Mouse (Mus musculus) layer of hippocampus, adult 11-12 months (tissue): ENCODE measurements around the gene Treh.

ENCODE experiments used
- DNase-seq: peaks from one replicate; pipeline ENCODE4 v3.0.0; 2022; ENCODE audit warnings: low spot score

The Treh gene

DNA sequence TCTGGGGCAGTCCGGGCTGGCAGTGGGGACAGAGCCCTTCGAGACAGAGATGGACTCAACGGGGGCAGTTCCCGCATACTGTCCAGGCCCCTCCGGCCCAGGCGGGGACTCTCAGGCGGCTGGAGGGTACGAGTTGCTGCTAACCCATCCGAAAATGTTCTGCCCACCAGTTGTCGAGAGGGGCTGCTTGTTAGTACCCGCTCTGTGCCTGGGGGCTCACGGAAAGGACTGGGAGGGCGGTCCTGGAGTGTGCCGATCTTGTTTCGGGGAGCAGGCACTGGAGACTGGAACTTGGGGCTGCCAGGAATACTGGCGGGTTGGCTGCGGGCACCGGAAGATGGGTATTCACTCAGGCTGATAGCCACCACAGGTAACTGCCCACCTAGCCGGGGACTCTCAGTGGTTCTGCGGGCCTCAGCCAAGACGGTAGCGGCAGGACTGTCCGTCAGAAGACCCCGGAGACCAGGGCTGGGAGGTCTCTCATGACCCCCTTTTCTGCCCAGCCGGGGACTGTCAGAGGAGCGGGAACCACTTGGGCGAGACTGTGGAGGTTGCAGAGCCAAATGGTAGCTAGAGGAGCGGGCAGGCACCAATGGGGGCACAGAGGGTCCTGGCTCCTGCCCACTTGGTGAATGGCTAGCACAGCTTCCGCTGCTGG, 42.8 kb downstream of the Treh start:
- DNase-seq: no peak

DNA sequence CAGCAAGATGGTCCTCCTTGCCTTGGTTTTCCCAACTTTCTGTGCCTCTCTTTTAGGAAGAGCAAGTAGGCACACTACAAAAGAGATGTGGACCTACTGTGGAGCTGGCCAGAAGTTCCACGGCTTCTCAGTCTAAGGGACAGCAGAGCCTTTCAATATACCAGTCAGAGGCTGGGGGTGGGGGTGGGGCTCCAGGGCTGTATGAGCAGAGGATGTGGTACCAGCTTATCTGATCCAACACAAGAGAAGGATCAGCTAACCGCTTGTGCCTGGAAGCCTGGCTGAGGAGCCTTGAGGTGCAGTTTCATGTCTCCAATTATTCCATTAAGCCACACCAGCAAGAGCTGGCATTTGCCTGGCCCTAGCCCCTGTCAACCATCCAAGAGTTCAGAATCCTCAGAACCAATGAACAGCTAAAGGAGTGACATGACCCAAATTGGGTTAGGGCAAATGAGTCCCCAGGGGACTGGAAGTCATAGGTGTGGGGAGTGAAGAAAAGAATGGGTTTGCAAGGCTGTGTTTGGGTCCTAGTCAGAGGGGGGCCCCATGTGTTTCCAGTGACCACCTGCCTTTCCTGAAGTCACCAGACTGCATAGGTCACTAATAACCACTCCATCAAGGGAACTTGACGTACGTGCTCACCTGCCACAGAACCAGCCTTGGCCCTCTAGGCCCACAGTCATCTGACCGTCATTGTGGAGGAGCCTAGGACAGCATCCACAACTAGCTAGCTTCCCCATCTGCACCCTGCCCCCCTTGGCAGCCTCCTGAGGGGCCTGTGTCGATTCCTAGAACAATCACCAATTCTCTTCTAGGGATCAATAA, 44.2 kb downstream of the Treh start:
- no peak for DNase-seq

- DNase-seq: peak; percentile 81
Observed at GRCm38 (mm10) chr9:44717822-44718242, 44.8 kb downstream of the Treh start.

GRCm38 (mm10) chr9:44718937-44719631, 46.1 kb downstream of the Treh start:
- no peak for DNase-seq

GRCm38 (mm10) chr9:44719632-44720357, 46.8 kb downstream of the Treh start:
- no peak for DNase-seq

DNA sequence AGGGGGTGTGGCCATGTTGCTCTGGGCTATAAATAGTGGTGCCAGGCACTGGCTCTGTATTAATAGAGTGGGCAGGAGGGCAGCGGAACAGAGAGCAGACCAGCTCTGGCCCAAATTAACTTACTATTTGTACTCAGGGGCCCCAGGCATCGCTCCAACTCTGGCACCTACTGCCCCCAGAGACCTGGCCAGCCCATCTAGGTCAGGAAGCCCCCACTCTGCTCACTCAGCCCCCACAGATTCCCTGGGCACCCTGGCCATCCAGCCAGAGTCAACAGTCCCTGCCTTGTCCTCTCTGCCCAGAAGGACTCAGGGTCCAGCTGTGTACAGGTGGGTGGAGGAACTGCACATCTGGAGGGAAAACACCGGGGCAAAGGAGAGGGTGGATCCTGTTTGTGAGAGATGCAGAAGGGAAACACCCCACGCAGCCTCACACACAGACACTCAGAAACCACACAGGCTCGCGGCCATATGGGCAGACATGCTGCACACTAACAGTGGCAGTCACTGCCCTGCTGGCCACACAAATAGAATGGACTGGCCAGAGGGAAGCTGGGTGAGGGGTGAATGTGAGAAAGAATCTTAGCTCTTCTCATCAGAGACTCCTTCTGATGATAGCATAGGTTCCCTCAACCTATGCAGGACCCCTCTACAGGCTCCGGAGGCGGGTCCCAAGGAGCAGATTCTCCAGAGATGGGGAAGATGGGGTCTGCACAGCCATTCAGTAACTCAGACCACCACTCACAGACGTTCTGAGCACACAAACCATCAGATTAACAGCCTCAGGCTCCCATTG, 47.5 kb downstream of the Treh start:
- DNase-seq: peak; percentile 50

GRCm38 (mm10) chr9:44721154-44721876, 48.3 kb downstream of the Treh start:
- DNase-seq: peak; percentile 88

DNA sequence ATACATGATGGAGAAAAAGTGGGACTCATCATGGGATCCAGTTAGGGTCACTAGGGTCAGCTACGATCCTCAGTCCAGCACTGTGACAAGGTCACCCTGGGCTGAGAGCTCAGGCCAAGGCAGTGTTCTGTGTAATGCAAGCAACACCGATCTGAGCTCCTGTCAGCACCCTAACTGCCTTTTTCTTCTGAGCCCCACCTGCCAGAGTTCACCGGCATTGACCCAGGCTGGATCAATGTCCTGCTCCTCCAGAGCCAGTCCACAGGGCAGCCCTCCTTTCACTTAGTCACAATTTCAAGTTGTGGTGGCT, 48.8 kb downstream of the Treh start:
- DNase-seq: no peak

DNA sequence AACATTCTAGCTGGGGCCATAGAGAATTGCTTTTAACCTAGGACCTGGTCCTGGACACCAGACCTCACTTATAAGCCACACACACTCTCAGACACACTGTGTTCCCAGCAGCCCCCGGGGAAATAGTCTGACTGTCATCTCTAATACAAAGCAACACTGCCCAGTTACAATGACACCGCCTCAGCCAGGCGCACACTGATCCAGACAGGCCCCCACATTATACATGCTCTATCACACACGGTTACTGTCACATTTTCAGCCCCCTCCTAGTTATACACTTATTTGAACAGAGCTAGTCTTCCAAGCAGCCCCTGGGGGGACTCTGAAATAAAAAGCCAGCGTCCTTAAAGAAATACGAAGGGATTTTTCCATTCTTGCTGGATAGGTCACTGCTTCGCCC, 49.5 kb downstream of the Treh start:
- DNase-seq: no peak

GRCm38 (mm10) chr9:44723008-44723407, 50.0 kb downstream of the Treh start:
- no peak for DNase-seq

DNA sequence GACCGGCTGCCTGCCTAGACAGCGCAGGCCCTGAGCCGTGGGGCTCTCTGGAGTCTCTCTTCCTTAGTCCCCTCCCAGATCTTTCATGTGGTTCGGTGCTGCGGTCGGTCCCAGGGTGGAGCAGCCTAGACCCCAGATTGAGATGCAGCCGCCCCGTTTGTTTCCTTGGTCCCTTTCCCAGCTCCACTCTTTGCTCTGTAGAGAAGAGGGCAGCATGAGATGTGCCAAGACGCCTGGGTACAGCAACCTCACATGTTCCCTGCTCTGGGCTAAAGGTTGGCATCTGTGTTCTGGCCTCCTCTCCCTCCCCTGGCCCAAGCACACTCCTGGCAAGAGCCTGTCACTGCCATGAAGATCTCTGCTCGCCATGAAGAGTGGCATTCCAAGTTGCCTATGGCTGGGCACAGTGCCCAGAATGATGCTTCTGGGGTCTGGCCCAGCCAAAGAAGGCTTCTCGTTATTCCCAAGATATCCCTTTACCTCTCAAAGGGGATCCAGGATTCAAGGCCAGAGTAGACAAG, 50.5 kb downstream of the Treh start:
- DNase-seq: no peak

GRCm38 (mm10) chr9:44724223-44724622, 51.2 kb downstream of the Treh start:
- peak; percentile 58 for DNase-seq

DNA sequence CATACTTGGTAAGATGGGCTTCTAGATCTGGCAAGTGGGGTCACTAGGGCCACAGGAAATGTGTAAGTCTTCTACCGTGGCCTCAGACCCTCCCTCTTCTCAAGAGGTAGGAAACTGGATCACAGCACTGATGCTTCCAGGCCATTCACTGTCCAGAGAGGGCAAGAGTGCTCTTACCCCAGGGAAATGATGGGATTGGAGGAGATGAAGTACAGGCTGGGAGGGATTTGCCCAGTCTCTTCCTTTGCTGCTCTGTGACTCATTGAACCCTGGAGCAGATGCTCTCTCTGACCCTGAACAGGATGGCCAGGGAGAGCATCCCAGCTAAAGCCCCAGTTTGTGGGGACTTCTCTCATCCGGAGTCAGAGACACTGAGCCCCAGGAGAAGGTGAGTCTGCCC, 51.6 kb downstream of the Treh start:
- no peak for DNase-seq

DNA sequence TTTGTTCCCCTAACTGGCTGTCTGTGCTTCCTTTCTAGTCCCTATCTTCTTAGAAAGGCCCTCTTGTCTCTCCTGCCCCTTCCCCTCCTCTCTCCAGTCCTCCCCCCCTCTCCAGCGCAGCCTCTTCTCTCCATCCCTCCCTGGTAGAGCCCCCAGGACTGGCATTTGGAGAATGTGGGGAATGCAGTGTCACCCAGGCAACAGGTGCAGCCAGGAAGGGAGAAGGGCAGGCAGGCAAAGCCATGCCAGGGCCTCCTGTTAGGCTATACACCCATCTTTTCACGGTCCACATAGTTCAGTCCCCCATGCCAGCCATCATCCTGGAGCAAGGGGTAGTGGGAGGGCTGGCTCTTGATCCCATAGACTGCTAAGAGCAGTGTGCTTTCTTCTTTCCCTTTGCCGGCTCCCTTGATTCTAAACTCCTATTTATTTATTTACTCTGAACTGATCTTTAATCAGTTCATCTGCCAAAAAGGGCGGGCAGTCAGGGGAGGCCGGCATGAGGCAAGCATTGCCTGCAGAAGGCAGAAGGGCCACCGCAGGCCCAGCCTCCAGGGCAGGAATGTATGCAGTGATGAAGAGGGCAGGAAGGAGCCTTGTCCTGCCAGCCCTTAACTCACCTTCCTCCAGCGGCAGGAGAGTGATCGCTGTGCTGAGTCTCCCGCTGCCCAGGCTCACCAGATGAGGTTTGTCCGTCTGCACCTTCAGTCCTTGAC, 53.6 kb downstream of the Treh start:
- no peak for DNase-seq

DNA sequence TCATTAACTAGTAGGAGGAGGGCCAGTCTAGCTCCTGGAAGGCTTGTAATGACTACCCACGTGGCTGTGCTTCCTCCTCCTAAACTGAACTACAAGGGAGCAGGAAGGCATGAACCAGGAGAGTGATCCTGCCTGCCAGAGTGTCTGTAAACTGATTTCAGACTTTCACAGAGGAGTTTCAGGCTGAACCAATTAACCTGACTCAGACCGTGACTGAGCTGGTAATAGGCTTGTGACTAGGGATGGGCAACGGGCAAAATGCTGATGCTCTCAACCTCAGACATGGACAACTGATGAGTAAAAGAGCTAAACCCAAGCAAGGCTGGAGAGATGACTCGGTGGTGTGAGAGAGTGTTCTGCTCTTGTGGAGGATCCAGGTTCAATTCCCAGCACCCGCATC, 54.4 kb downstream of the Treh start:
- DNase-seq: no peak

- DNase-seq: no peak
Observed at GRCm38 (mm10) chr9:44732130-44732549, 59.1 kb downstream of the Treh start.

DNA sequence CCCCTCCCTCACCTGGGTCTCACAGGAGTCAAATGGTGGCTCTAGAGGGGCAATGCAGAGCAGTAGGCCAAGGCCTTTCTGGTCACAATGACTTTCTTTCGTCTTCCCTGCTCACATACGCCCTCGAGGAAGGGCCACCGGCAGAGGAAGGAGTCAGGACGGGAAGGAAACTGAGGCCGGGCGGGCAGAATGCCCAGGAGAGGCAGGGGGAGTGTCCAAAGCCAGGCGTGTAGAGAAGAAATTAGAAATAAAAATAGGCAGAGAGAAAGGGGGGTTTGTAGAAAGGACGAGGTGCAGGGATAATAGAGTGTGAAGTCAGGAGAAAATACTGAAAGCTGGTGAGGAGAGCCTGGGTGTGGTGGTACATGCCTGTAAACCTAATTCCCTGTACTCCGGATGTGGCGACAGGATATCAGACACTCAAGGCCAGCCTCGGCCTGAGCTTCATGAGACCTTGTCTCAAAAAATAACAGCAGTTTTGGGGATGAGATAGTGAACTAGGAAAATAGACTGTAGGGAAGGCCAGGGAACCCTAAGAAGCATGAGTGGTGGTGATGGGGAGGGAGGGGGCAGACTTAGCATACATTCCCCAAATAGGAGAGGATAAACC, 60.0 kb downstream of the Treh start:
- no peak for DNase-seq

DNA sequence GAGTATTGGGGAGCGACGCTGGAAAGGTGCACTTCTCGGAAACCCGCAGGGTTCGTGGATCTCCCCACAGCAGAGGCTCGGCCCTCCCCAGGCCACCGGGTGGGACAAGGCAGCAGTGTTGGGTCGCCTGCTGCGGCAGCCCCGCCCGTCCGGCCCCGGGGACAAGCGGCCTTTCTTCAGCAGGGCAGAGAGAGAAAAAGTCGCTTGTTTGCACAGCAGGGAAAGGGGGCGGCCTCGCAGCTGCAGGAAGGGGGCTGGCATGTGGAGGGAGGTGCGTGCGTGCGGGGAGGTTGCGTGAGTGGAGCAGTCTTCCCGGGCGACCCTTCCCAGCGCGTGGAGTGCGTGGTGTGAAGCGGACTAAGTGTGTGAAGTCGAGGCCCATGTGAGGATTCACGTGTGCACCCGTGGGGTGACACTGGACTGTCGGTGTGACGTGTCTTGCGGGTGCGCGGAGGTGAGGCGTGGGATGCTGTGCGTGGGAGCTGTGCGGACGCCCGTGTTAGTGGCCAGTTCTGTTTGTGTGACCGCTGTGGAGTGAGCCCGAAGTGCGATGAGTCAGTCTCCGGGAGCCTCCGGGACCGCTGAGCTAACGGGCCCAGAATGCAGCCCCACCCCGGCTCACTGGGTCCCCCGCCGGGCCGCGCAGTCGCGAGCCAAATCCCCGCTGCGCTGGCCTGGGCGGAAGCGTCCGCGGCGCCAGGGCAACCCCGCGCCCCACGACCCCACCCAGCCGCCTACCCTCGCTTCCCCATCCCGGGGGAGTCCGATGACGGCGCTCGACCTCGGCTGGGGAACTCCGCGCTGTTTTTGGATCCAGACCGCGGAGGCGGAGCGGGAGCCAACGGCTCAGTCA, 60.9 kb downstream of the Treh start:
- DNase-seq: peak; percentile 67
